Mouse (Mus musculus) neural tube, embryonic 12.5 days (tissue): ENCODE measurements around the gene Olfr347. TPM values are rescaled to one million over a fixed set of nuclear protein-coding genes. Genes with fewer than 3 reads are reported as not detected.

Experiments used
- ATAC-seq: fragments of 200-750 bp; cut with Nextera tagmentation; 2 replicates; pipeline ENCODE4 v1.8.0; 2017; ENCODE audit warnings: low read depth, mild to moderate bottlenecking, moderate TSS enrichment, moderate library complexity; ENCODE audit not compliant: low FRiP score
- H3K27ac ChIP-seq: fragments of 300-500 bp; sonication (generic); 2 replicates; pipeline ENCODE4 v1.5.1; 2016
- H3K27me3 ChIP-seq: fragments of 300-500 bp; sonication (generic); replicated peaks from 2 replicates; pipeline ENCODE4 v1.6.1; 2016; ENCODE audit warnings: mild to moderate bottlenecking
- H3K36me3 ChIP-seq: fragments of 300-500 bp; sonication (generic); 2 replicates; pipeline ENCODE4 v1.6.1; 2016; ENCODE audit warnings: mild to moderate bottlenecking
- H3K4me1 ChIP-seq: fragments of 300-500 bp; sonication (generic); 2 replicates; pipeline ENCODE4 v1.6.1; 2016
- H3K4me2 ChIP-seq: fragments of 300-500 bp; sonication (generic); replicated peaks from 2 replicates; pipeline ENCODE4 v1.6.1; 2016; ENCODE audit warnings: mild to moderate bottlenecking
- H3K4me3 ChIP-seq: fragments of 300-500 bp; sonication (generic); 2 replicates; pipeline ENCODE4 v1.5.1; 2016
- H3K9ac ChIP-seq: fragments of 300-500 bp; sonication (generic); 2 replicates; pipeline ENCODE4 v1.6.1; 2016; ENCODE audit warnings: mild to moderate bottlenecking
- H3K9me3 ChIP-seq: fragments of 300-500 bp; sonication (generic); 2 replicates; pipeline ENCODE4 v1.6.1; 2016; ENCODE audit warnings: mild to moderate bottlenecking
- WGBS: fragments of 180-500 bp; shearing (Covaris S2); methylation state at CpG from one replicate; pipeline ENCODE4 v1.1.7; 2016; 5-methylcytosine and 5-hydroxymethylcytosine counted together
- polyA plus RNA-seq: library from polyadenylated mRNA; unstranded; fragments of >200 nt; fragmentation: Nextera tagmentation; extraction: Ambion mirVana; gene quantifications from 2 replicates; pipeline ENCODE4 v1.2.1, GENCODE M21; 2016

The Olfr347 gene
- not detected in 2 replicates for polyA plus RNA-seq

- no peak within 1 kb of the TSS for H3K9ac ChIP-seq
- H3K4me2 ChIP-seq: no peak within 1 kb of the TSS
- no peaks in the 10 kb centered on the region for H3K36me3 ChIP-seq
- H3K4me3 ChIP-seq: no peak within 1 kb of the TSS
- ATAC-seq: no peak
- H3K27me3 ChIP-seq: no peaks in the 10 kb centered on the region
- H3K4me1 ChIP-seq: no peaks in the 10 kb centered on the region
- peaks cover 17% of the 10 kb centered on the region for H3K9me3 ChIP-seq
- no peak within 1 kb of the TSS for H3K27ac ChIP-seq
These were observed at the start of gene Olfr347 for GRCm38 (mm10) chr2:36731602-36732001. Olfr347 (plus strand) TSS chr2:36731902.

DNA sequence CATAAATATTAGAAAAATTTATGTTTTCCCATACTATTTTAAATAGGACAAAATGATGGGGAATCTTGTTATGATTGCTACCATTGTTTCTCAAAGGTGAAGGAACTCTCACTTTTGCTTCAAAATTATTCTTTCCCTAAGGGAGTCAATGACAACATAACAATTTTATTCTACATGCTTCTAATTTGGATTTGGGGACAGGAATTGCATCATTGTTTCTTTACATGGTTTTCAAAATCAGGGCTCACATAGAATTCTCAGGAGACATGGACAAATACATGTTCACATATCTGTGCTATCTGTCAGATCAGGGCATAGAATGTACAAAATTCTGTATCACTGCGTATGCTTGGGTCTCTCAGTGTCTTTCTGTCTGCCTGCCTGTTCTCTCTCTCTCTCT lies 46.2 kb upstream of the Olfr347 start, which contains the start of gene Olfr346:
TSS of gene Olfr346 (plus strand) at position 301 of the 400 bp plus-strand sequence.
- ATAC-seq: no peak
- Histone ChIP-seq H3K9ac (no peak within 1 kb of the TSS), H3K36me3 (no peaks in the 10 kb centered on the region), H3K4me3 (no peak within 1 kb of the TSS), H3K4me1 (no peaks in the 10 kb centered on the region), H3K27ac (no peak within 1 kb of the TSS), H3K9me3 (peaks cover 17% of the 10 kb centered on the region), H3K4me2 (no peak within 1 kb of the TSS), H3K27me3 (no peaks in the 10 kb centered on the region)
- WGBS: 87% methylated on average over 1 of the region's 1 CpGs

GRCm38 (mm10) chr2:36736226-36736625 lies 4.5 kb downstream of the Olfr347 start:
- no peak overlapping the region for H3K4me3 ChIP-seq
- no peak for ATAC-seq
- no peak overlapping the region for H3K27ac ChIP-seq
- H3K4me2 ChIP-seq: no peak overlapping the region
- H3K4me1 ChIP-seq: no peaks in the 10 kb centered on the region
- 64% methylated on average over 3 of the region's 3 CpGs for WGBS
- no peak overlapping the region for H3K9ac ChIP-seq
- H3K36me3 ChIP-seq: no peaks in the 10 kb centered on the region
- H3K9me3 ChIP-seq: peaks cover 5% of the 10 kb centered on the region; the same call in 1 of the 2 replicates
- H3K27me3 ChIP-seq: no peaks in the 10 kb centered on the region

GRCm38 (mm10) chr2:36783976-36784375 lies 52.3 kb downstream of the Olfr347 start, which contains the start of gene Olfr348:
Olfr348 (plus strand) TSS chr2:36784276.
- no peak within 1 kb of the TSS for H3K4me3 ChIP-seq
- H3K27me3 ChIP-seq: no peaks in the 10 kb centered on the region
- H3K27ac ChIP-seq: no peak within 1 kb of the TSS
- peaks cover 15% of the 10 kb centered on the region for H3K9me3 ChIP-seq
- WGBS: 80% methylated on average over 2 of the region's 2 CpGs
- H3K9ac ChIP-seq: no peak within 1 kb of the TSS
- no peaks in the 10 kb centered on the region for H3K36me3 ChIP-seq
- H3K4me1 ChIP-seq: no peaks in the 10 kb centered on the region
- no peak for ATAC-seq
- no peak within 1 kb of the TSS for H3K4me2 ChIP-seq

Other genes with a start within 250 kb of the Olfr347 start
- not detected in 2 replicates for gene Olfr341, start 249.4 kb upstream of the Olfr347 start, polyA plus RNA-seq
- not detected in 2 replicates for gene Olfr342, start 206.9 kb upstream of the Olfr347 start, polyA plus RNA-seq
- not detected in 2 replicates for gene Olfr344, start 165.2 kb upstream of the Olfr347 start, polyA plus RNA-seq
- not detected in 2 replicates for gene Olfr345, start 91.9 kb upstream of the Olfr347 start, polyA plus RNA-seq
- not detected in 2 replicates for gene Olfr346, start 46.1 kb upstream of the Olfr347 start, polyA plus RNA-seq
- not detected in 2 replicates for gene Olfr348, start 52.4 kb downstream of the Olfr347 start, polyA plus RNA-seq
- gene Olfr50, start 58.6 kb downstream of the Olfr347 start, polyA plus RNA-seq: not detected in 2 replicates
- not detected in 2 replicates for gene Olfr3, start 85.1 kb downstream of the Olfr347 start, polyA plus RNA-seq
- gene Olfr350, start 114.4 kb downstream of the Olfr347 start, polyA plus RNA-seq: not detected in 2 replicates
- gene Olfr351, start 130.8 kb downstream of the Olfr347 start, polyA plus RNA-seq: not detected in 2 replicates
- gene Olfr352, start 136.6 kb downstream of the Olfr347 start, polyA plus RNA-seq: not detected in 2 replicates
- gene Olfr353, start 161.0 kb downstream of the Olfr347 start, polyA plus RNA-seq: not detected in 2 replicates
- not detected in 2 replicates for gene Olfr354, start 173.8 kb downstream of the Olfr347 start, polyA plus RNA-seq
- not detected in 2 replicates for gene Olfr355, start 197.0 kb downstream of the Olfr347 start, polyA plus RNA-seq
- gene Olfr356, start 205.2 kb downstream of the Olfr347 start, polyA plus RNA-seq: not detected in 2 replicates